Mouse (Mus musculus) urinary bladder, postnatal 25 days (tissue): ENCODE results near the gene Taar4.
A peak's percentile ranks its signal among the peaks of the same experiment; 100 is the strongest.

Experiments used
- DNase-seq: peaks from one replicate; pipeline ENCODE4 v3.0.0; 2022; ENCODE audit warnings: low spot score

Gene Taar4

GRCm38 (mm10) chr10:23960444-23960915, at the start of gene Taar4:
Gene Taar4, plus strand, starts transcription at chr10:23960494.
- DNase-seq, result no peak

GRCm38 (mm10) chr10:23920056-23920455, 40.2 kb upstream of the Taar4 start, which contains the start of gene Taar1:
Gene Taar1, plus strand, starts transcription at chr10:23920356.
- DNase-seq, result no peak

GRCm38 (mm10) chr10:23922468-23922867, 37.8 kb upstream of the Taar4 start:
- no peak for DNase-seq

- no peak for DNase-seq
Measured at GRCm38 (mm10) chr10:23923941-23924340, 36.4 kb upstream of the Taar4 start.

- no peak for DNase-seq
Measured at GRCm38 (mm10) chr10:23937613-23938012, 22.7 kb upstream of the Taar4 start.

GRCm38 (mm10) chr10:23938312-23938711, 22.0 kb upstream of the Taar4 start, which contains the start of gene Taar2:
Gene Taar2, plus strand, starts transcription at chr10:23938572.
- no peak for DNase-seq

- DNase-seq, result no peak
Measured at GRCm38 (mm10) chr10:23942465-23942864, 17.8 kb upstream of the Taar4 start.

- no peak for DNase-seq
Measured at GRCm38 (mm10) chr10:23948026-23948425, 12.3 kb upstream of the Taar4 start.

GRCm38 (mm10) chr10:23949508-23950005, 10.7 kb upstream of the Taar4 start, which contains the start of gene Taar3:
Gene Taar3, plus strand, starts transcription at chr10:23949558.
- DNase-seq, result no peak

- DNase-seq, result no peak
Measured at GRCm38 (mm10) chr10:23951714-23952113, 8.6 kb upstream of the Taar4 start.

- DNase-seq, result no peak
Measured at GRCm38 (mm10) chr10:23959071-23959470, 1.2 kb upstream of the Taar4 start.

- no peak for DNase-seq
Measured at GRCm38 (mm10) chr10:23963444-23963843, 3.1 kb downstream of the Taar4 start.

GRCm38 (mm10) chr10:23964921-23965610, 4.8 kb downstream of the Taar4 start:
- DNase-seq, result no peak

- DNase-seq, result no peak
Measured at GRCm38 (mm10) chr10:23970656-23971165, 10.4 kb downstream of the Taar4 start, which contains the start of gene Taar5. Gene Taar5, plus strand, starts transcription at chr10:23970706.

- DNase-seq, result no peak
Measured at GRCm38 (mm10) chr10:23971256-23971655, 11.0 kb downstream of the Taar4 start.

GRCm38 (mm10) chr10:23977958-23978357, 17.7 kb downstream of the Taar4 start:
- no peak for DNase-seq

- DNase-seq, result peak; percentile 64
Measured at GRCm38 (mm10) chr10:23978901-23979705, 18.8 kb downstream of the Taar4 start.

GRCm38 (mm10) chr10:23985546-23985945, 25.3 kb downstream of the Taar4 start, which contains the start of gene Taar6:
Gene Taar6, minus strand, starts transcription at chr10:23985646.
- no peak for DNase-seq

GRCm38 (mm10) chr10:23986419-23986818, 26.1 kb downstream of the Taar4 start:
- no peak for DNase-seq

GRCm38 (mm10) chr10:23993381-23993780, 33.1 kb downstream of the Taar4 start, which contains the start of gene Taar7a:
Gene Taar7a, minus strand, starts transcription at chr10:23993481.
- DNase-seq, result no peak

- no peak for DNase-seq
Measured at GRCm38 (mm10) chr10:23999639-24000038, 39.3 kb downstream of the Taar4 start, which contains the start of gene Taar7b. Gene Taar7b, plus strand, starts transcription at chr10:23999939.

GRCm38 (mm10) chr10:24006442-24006841, 46.1 kb downstream of the Taar4 start:
- DNase-seq, result no peak
